Mouse (Mus musculus): ENCODE results near the gene Evpl.

Gene Evpl

GRCm38 (mm10) chr11:116255090-116255981, 17.5 kb upstream of the Evpl start:
- no peak for DNase-seq (ENCODE audit: low read depth, low spot score)

- no peak for DNase-seq (ENCODE audit: low read depth, low spot score)
Observed at GRCm38 (mm10) chr11:116254627-116255026, 16.8 kb upstream of the Evpl start.

- no peak for DNase-seq (ENCODE audit: low read depth, low spot score)
Observed at GRCm38 (mm10) chr11:116253076-116253600, 15.3 kb upstream of the Evpl start.

GRCm38 (mm10) chr11:116250898-116251297, 13.0 kb upstream of the Evpl start:
- no peak for DNase-seq (ENCODE audit: low read depth, low spot score)

- no peak for DNase-seq (ENCODE audit: low read depth, low spot score)
Observed at GRCm38 (mm10) chr11:116247502-116248222, 9.8 kb upstream of the Evpl start.

- DNase-seq (ENCODE audit: low read depth, low spot score) = no peak
Observed at GRCm38 (mm10) chr11:116245616-116246015, 7.7 kb upstream of the Evpl start.

GRCm38 (mm10) chr11:116244580-116244979, 6.7 kb upstream of the Evpl start:
- no peak for DNase-seq (ENCODE audit: low read depth, low spot score)

GRCm38 (mm10) chr11:116241744-116242235, 3.9 kb upstream of the Evpl start:
- no peak for DNase-seq (ENCODE audit: low read depth, low spot score)

- no peak for DNase-seq (ENCODE audit: low read depth, low spot score)
Observed at GRCm38 (mm10) chr11:116239797-116240196, 1.9 kb upstream of the Evpl start.

GRCm38 (mm10) chr11:116234901-116235300, 3.0 kb downstream of the Evpl start:
- DNase-seq (ENCODE audit: low read depth, low spot score) = no peak

- no peak for DNase-seq (ENCODE audit: low read depth, low spot score)
Observed at GRCm38 (mm10) chr11:116232427-116232826, 5.5 kb downstream of the Evpl start.

- no peak for DNase-seq (ENCODE audit: low read depth, low spot score)
Observed at GRCm38 (mm10) chr11:116228699-116229098, 9.2 kb downstream of the Evpl start.

- peak; percentile 75 for DNase-seq (ENCODE audit: low read depth, low spot score)
Observed at GRCm38 (mm10) chr11:116226414-116226813, 11.5 kb downstream of the Evpl start.

GRCm38 (mm10) chr11:116222740-116223059, 15.2 kb downstream of the Evpl start:
- DNase-seq (ENCODE audit: low read depth, low spot score) = no peak

GRCm38 (mm10) chr11:116221931-116222739, 15.7 kb downstream of the Evpl start:
- DNase-seq (ENCODE audit: low read depth, low spot score) = no peak

- DNase-seq (ENCODE audit: low read depth, low spot score) = no peak
Observed at GRCm38 (mm10) chr11:116219885-116220284, 18.0 kb downstream of the Evpl start.

GRCm38 (mm10) chr11:116218737-116219400, 19.0 kb downstream of the Evpl start:
- peak; percentile 65 for DNase-seq (ENCODE audit: low read depth, low spot score)

- DNase-seq (ENCODE audit: low read depth, low spot score) = no peak
Observed at GRCm38 (mm10) chr11:116218263-116218662, 19.6 kb downstream of the Evpl start.

- no peak for DNase-seq (ENCODE audit: low read depth, low spot score)
Observed at GRCm38 (mm10) chr11:116216549-116216948, 21.3 kb downstream of the Evpl start.

- no peak for DNase-seq (ENCODE audit: low read depth, low spot score)
Observed at GRCm38 (mm10) chr11:116215991-116216390, 21.9 kb downstream of the Evpl start.

GRCm38 (mm10) chr11:116215181-116215580, 22.7 kb downstream of the Evpl start:
- no peak for DNase-seq (ENCODE audit: low read depth, low spot score)

Measured in retina, postnatal 7 days (tissue).